Mouse (Mus musculus): Measurements from ENCODE around the gene Sec11a. TPM values are rescaled to one million over a fixed set of nuclear protein-coding genes. Genes with fewer than 3 reads are reported as not detected.

Gene Sec11a
- polyA plus RNA-seq, 1 experiment: 107 TPM

- 37% methylated on average over 4 of the region's 4 CpGs for WGBS
Measured at GRCm38 (mm10) chr7:80917916-80918465, 29.6 kb downstream of the Sec11a start.

GRCm38 (mm10) chr7:80912496-80912895 is 35.1 kb downstream of the Sec11a start:
- H3K4me1 ChIP-seq (replicated peaks; ENCODE audit: control insufficient read depth, insufficient read depth, low read length): peaks cover 2% of the 10 kb centered on the region
- no peak for DNase-seq
- H3K4me3 ChIP-seq (ENCODE audit: control insufficient read depth, insufficient read depth, low read length): no peak overlapping the region
- no peaks in the 10 kb centered on the region for H3K27me3 ChIP-seq (ENCODE audit: control insufficient read depth, insufficient read depth, low read length)
- TF ChIP-seq POLR2A (IDR thresholded peaks at IDR 0.05; ENCODE audit: control insufficient read depth, extremely low read depth, insufficient read depth, low read length, poor library complexity): no peak
- no peak for TF ChIP-seq CTCF (IDR thresholded peaks at IDR 0.05; ENCODE audit: borderline replicate concordance, control insufficient read depth, extremely low read depth, insufficient read depth, low read length, poor library complexity)
- WGBS: 86% methylated on average over 8 of the region's 8 CpGs
- no peak overlapping the region for H3K27ac ChIP-seq (ENCODE audit: control insufficient read depth, insufficient read depth, low read length)
- peaks cover 43% of the 10 kb centered on the region for H3K36me3 ChIP-seq (ENCODE audit: control insufficient read depth, insufficient read depth, low read length)

More at GRCm38 (mm10) chr7:80917916-80918465, 29.6 kb downstream of the Sec11a start:
- Histone ChIP-seq H3K36me3 (ENCODE audit: control insufficient read depth, insufficient read depth, low read length) (peaks cover 34% of the 10 kb centered on the region), H3K27ac (ENCODE audit: control insufficient read depth, insufficient read depth, low read length) (peak overlapping the region; percentile 86), H3K4me3 (ENCODE audit: control insufficient read depth, insufficient read depth, low read length) (no peak overlapping the region), H3K27me3 (ENCODE audit: control insufficient read depth, insufficient read depth, low read length) (no peaks in the 10 kb centered on the region), H3K4me1 (replicated peaks; ENCODE audit: control insufficient read depth, insufficient read depth, low read length) (peaks cover 13% of the 10 kb centered on the region)
- TF ChIP-seq CTCF (IDR thresholded peaks at IDR 0.05; ENCODE audit: borderline replicate concordance, control insufficient read depth, extremely low read depth, insufficient read depth, low read length, poor library complexity): no peak
- no peak for TF ChIP-seq POLR2A (IDR thresholded peaks at IDR 0.05; ENCODE audit: control insufficient read depth, extremely low read depth, insufficient read depth, low read length, poor library complexity)
- no peak for DNase-seq

GRCm38 (mm10) chr7:80911053-80911452 is 36.5 kb downstream of the Sec11a start:
- H3K27me3 ChIP-seq (ENCODE audit: control insufficient read depth, insufficient read depth, low read length): no peaks in the 10 kb centered on the region
- H3K36me3 ChIP-seq (ENCODE audit: control insufficient read depth, insufficient read depth, low read length): peaks cover 37% of the 10 kb centered on the region
- no peak overlapping the region for H3K27ac ChIP-seq (ENCODE audit: control insufficient read depth, insufficient read depth, low read length)
- no peak overlapping the region for H3K4me3 ChIP-seq (ENCODE audit: control insufficient read depth, insufficient read depth, low read length)
- 84% methylated on average over 7 of the region's 7 CpGs for WGBS
- TF ChIP-seq CTCF (IDR thresholded peaks at IDR 0.05; ENCODE audit: borderline replicate concordance, control insufficient read depth, extremely low read depth, insufficient read depth, low read length, poor library complexity) (no peak), POLR2A (IDR thresholded peaks at IDR 0.05; ENCODE audit: control insufficient read depth, extremely low read depth, insufficient read depth, low read length, poor library complexity) (no peak)
- no peaks in the 10 kb centered on the region; the same call in 1 of the 2 replicates for H3K4me1 ChIP-seq (replicated peaks; ENCODE audit: control insufficient read depth, insufficient read depth, low read length)
- no peak for DNase-seq

- no peaks in the 10 kb centered on the region; the same call in 1 of the 2 replicates for H3K27me3 ChIP-seq (ENCODE audit: control insufficient read depth, insufficient read depth, low read length)
- H3K4me1 ChIP-seq (replicated peaks; ENCODE audit: control insufficient read depth, insufficient read depth, low read length): peaks cover 22% of the 10 kb centered on the region
- H3K27ac ChIP-seq (ENCODE audit: control insufficient read depth, insufficient read depth, low read length): peak within 1 kb of the TSS; percentile 31; the same call in 1 of the 2 replicates
- peak; percentile 70 for DNase-seq
- TF ChIP-seq POLR2A (IDR thresholded peaks at IDR 0.05; ENCODE audit: control insufficient read depth, extremely low read depth, insufficient read depth, low read length, poor library complexity): 0 out of 2 replicates have a peak, but pooled peaks have one; percentile 37
- no peak for TF ChIP-seq CTCF (IDR thresholded peaks at IDR 0.05; ENCODE audit: borderline replicate concordance, control insufficient read depth, extremely low read depth, insufficient read depth, low read length, poor library complexity)
- whole genome bisulfite sequencing: 4% methylated on average over 19 of the region's 19 CpGs
- H3K36me3 ChIP-seq (ENCODE audit: control insufficient read depth, insufficient read depth, low read length): no peaks in the 10 kb centered on the region
- H3K4me3 ChIP-seq (ENCODE audit: control insufficient read depth, insufficient read depth, low read length): peak within 1 kb of the TSS; percentile 70
Measured at GRCm38 (mm10) chr7:80904921-80905515, 42.6 kb downstream of the Sec11a start, which contains the start of gene Nmb. Gene Nmb, minus strand, starts transcription at chr7:80905076.

- peaks cover 22% of the 10 kb centered on the region for H3K4me1 ChIP-seq (replicated peaks; ENCODE audit: control insufficient read depth, insufficient read depth, low read length)
- no peak overlapping the region for H3K4me3 ChIP-seq (ENCODE audit: control insufficient read depth, insufficient read depth, low read length)
- 91% methylated on average over 11 of the region's 11 CpGs for WGBS
Measured at GRCm38 (mm10) chr7:80903625-80904422, 43.8 kb downstream of the Sec11a start.

More at GRCm38 (mm10) chr7:80903625-80904422, 43.8 kb downstream of the Sec11a start:
- Histone ChIP-seq H3K27me3 (ENCODE audit: control insufficient read depth, insufficient read depth, low read length) (no peaks in the 10 kb centered on the region; the same call in 1 of the 2 replicates), H3K36me3 (ENCODE audit: control insufficient read depth, insufficient read depth, low read length) (no peaks in the 10 kb centered on the region), H3K27ac (ENCODE audit: control insufficient read depth, insufficient read depth, low read length) (no peak overlapping the region)
- TF ChIP-seq POLR2A (IDR thresholded peaks at IDR 0.05; ENCODE audit: control insufficient read depth, extremely low read depth, insufficient read depth, low read length, poor library complexity): no peak
- no peak for TF ChIP-seq CTCF (IDR thresholded peaks at IDR 0.05; ENCODE audit: borderline replicate concordance, control insufficient read depth, extremely low read depth, insufficient read depth, low read length, poor library complexity)
- DNase-seq: no peak

Measured in thymus, adult 2 months (tissue).